Mouse (Mus musculus) heart, postnatal 10 days (tissue): ENCODE data around the gene Casz1. TPM values are rescaled to one million over a fixed set of nuclear protein-coding genes. Genes with fewer than 3 reads are reported as not detected.
A peak's percentile ranks its signal among the peaks of the same experiment; 100 is the strongest.

Experiments used
- DNase-seq, 2 experiments: peaks; one replicate each; pipeline ENCODE4 v3.0.0; 2021
- intact Hi-C: fragments of 180-260 bp; cut with DNase I; formaldehyde crosslinking; loops from one replicate; pipeline ENCODE4 v1.15.1; 2025
- total RNA-seq, 2 experiments: library from RNA; stranded (reverse); gene quantifications; 2 replicates each; pipeline ENCODE4 v1.2.3; 2021

The Casz1 gene
- 10 to 100 TPM; 64.7 to 67.2 TPM for total RNA-seq

GRCm38 (mm10) chr4:148804137-148804779 is at the start of gene Casz1:
TSS of gene Casz1 (plus strand) at chr4:148804429.
- intact Hi-C loops: loop anchor here (1.0 to 2.0 kb wide), 2 partner anchors 57 to 110 kb away; no protein-coding TSS in a partner anchor

GRCm38 (mm10) chr4:148758863-148759262 is 45.4 kb upstream of the Casz1 start:
- intact Hi-C loops: no loop called here
- no peak for DNase-seq

More at GRCm38 (mm10) chr4:148804137-148804779, at the start of gene Casz1:
- peak; percentile 96 to 97 for DNase-seq

GRCm38 (mm10) chr4:148760152-148760551 is 44.1 kb upstream of the Casz1 start:
- intact Hi-C loops: no loop called here

GRCm38 (mm10) chr4:148766021-148766775 is 38.0 kb upstream of the Casz1 start:
- intact Hi-C loops: no loop called here
- no peak for DNase-seq

More at GRCm38 (mm10) chr4:148760152-148760551, 44.1 kb upstream of the Casz1 start:
- no peak for DNase-seq

- intact Hi-C loops: no loop called here
- DNase-seq: no peak
Measured at GRCm38 (mm10) chr4:148767655-148768305, 36.4 kb upstream of the Casz1 start.

- no peak for DNase-seq
- intact Hi-C loops: no loop called here
Measured at GRCm38 (mm10) chr4:148768649-148769048, 35.6 kb upstream of the Casz1 start.

- intact Hi-C loops: no loop called here
Measured at GRCm38 (mm10) chr4:148770582-148771408, 33.4 kb upstream of the Casz1 start.

GRCm38 (mm10) chr4:148771409-148771929 is 32.8 kb upstream of the Casz1 start:
- no peak for DNase-seq
- intact Hi-C loops: no loop called here

More at GRCm38 (mm10) chr4:148770582-148771408, 33.4 kb upstream of the Casz1 start:
- DNase-seq: no peak

- intact Hi-C loops: no loop called here
- DNase-seq: no peak
Measured at GRCm38 (mm10) chr4:148772658-148773057, 31.6 kb upstream of the Casz1 start.

GRCm38 (mm10) chr4:148774036-148774435 is 30.2 kb upstream of the Casz1 start:
- no peak for DNase-seq
- intact Hi-C loops: no loop called here

- intact Hi-C loops: no loop called here
Measured at GRCm38 (mm10) chr4:148775476-148776269, 28.6 kb upstream of the Casz1 start.

GRCm38 (mm10) chr4:148780097-148780621 is 24.1 kb upstream of the Casz1 start:
- no peak for DNase-seq
- intact Hi-C loops: no loop called here

More at GRCm38 (mm10) chr4:148775476-148776269, 28.6 kb upstream of the Casz1 start:
- no peak for DNase-seq

GRCm38 (mm10) chr4:148781516-148781915 is 22.7 kb upstream of the Casz1 start:
- peak; percentile 74 for DNase-seq
- intact Hi-C loops: no loop called here

GRCm38 (mm10) chr4:148782880-148783279 is 21.3 kb upstream of the Casz1 start:
- intact Hi-C loops: loop anchor here (2.0 kb wide), 1 partner anchor 36 kb away; no protein-coding TSS in a partner anchor
- no peak for DNase-seq

GRCm38 (mm10) chr4:148783760-148784159 is 20.5 kb upstream of the Casz1 start:
- peak; percentile 69 to 76 for DNase-seq
- intact Hi-C loops: loop anchor here (2.0 kb wide), 1 partner anchor 37 kb away; no protein-coding TSS in a partner anchor

- intact Hi-C loops: no loop called here
- no peak for DNase-seq
Measured at GRCm38 (mm10) chr4:148785053-148785567, 19.1 kb upstream of the Casz1 start.

- DNase-seq: no peak
- intact Hi-C loops: no loop called here
Measured at GRCm38 (mm10) chr4:148785995-148786394, 18.2 kb upstream of the Casz1 start.

GRCm38 (mm10) chr4:148790940-148791339 is 13.3 kb upstream of the Casz1 start:
- intact Hi-C loops: no loop called here
- no peak for DNase-seq

- DNase-seq: no peak
- intact Hi-C loops: no loop called here
Measured at GRCm38 (mm10) chr4:148795038-148795437, 9.2 kb upstream of the Casz1 start.
